Mouse (Mus musculus) urinary bladder, postnatal 14 days (tissue): ENCODE measurements at regions not wholly inside any gene's neighbourhood (a gene's known extent, or its start where the extent isn't known, plus 50 kb on each side); places are given as distances from the start of the nearest gene placed in this dataset.

Source experiments
- DNase-seq: peaks from one replicate; pipeline ENCODE4 v3.0.0; 2021; ENCODE audit warnings: low spot score

DNA sequence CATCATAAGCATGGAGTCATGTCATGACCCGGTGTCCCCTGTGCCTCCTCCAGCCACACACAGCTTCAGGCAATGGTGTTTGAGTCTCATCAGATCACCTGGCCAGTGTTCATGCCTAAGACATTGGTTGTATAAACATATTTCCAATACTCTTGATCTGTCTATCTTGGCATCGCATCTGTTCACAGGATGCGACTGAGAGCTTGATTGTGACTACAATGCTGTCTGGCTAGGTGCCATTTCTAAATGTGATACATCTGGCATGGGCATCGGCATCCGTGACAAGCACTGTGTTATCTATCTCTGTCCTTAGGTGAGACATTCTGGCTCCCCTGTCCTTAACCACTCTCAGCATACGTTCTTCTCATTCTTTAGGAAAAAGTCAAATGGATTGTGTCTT is 102.3 kb upstream of the Fut8 start:
- DNase-seq = no peak

GRCm38 (mm10) chr12:77135067-77135466 is 102.9 kb upstream of the Fut8 start:
- DNase-seq = no peak

DNA sequence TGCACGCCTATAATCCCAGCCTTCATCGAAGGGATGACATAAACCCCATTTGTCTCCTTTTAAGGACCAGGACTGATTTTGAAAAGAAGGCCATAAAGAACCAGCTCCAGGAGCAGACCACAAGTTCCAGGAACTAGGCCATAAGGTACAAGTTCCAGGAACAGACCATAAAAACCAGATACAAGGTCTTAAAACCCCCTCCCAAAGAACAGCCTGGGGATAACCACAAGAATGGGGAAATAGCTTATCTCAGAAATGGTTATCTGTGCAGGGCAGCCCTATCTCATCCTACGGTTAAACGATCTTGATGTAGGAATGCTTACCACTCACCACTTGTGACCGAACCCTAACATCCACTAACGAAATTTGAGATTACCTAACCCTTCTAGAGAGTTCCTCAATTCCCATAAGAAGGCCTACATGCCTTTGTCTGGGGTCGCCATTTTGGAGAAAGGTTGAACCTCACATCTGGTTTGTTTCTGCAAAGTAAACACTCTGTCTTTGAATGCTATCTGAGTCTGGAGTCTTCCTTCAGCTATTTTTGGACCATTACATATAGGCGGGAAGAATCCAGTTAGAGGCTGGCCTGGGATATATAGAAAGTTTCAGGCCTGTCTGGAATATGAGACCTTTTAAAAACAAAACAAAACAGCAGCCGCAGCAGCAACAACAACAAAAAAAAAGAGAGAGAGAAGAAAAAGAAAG is 103.5 kb upstream of the Fut8 start:
- no peak for DNase-seq

DNA sequence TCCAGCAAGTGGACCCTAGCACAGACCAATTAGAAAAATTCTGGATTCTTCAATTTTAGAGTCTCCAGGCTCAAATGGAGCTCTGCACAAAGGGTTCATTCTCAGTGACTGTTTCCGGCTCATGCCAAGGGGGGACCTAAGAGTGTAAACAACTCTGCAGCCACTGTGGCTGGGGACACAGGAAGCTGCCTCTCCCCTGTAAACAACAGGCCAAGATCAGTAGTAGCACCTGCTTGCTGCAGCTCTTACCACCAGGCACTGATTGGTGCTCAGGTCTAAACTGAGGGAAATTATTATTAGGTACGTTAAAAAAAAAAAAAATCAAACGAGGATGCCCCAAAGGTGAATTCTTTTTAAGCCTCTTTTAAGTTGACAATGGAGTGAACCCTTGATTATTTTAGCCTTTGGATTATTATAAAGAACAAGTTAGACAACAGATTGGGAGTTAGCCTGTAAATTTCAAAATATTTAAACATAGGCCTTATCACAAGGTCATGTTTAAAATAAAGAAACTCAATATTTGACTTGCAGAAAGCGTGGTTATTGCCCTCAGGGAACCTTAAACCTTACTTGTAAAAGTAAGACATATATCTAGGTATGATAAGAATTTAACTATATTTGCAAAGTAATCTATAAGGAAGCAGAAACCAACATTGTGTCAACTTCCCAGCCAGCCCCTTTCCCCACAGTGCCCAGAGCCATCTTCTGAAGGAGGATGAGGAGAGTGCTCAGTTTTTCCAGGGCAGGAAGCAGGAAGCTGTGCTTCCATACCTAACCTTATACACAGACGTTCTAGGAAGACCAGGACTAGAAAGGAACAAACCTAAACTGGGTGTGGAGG is 104.2 kb upstream of the Fut8 start:
- no peak for DNase-seq

GRCm38 (mm10) chr12:77131328-77131727 is 106.6 kb upstream of the Fut8 start:
- peak; percentile 30 for DNase-seq

DNA sequence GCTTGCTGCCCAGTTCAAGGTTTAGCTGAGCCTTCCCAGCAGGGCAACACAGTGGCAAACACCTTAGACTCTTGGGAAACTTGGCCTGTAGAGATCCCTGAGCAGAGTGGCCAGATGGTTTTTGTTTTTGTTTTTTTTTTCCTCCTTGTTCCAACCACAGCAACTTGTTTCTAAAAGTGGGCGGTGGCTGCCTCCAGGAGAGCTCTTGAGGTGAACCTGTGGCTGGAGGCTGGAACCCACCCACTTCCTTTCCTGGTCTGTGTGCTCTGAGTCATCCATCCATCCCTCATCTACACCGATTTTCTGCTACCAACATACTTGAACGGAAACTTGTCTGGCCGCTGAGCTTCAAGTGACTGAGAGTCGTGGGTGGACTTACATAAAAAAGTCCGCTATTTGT is 107.4 kb upstream of the Fut8 start:
- DNase-seq = peak; percentile 46

DNA sequence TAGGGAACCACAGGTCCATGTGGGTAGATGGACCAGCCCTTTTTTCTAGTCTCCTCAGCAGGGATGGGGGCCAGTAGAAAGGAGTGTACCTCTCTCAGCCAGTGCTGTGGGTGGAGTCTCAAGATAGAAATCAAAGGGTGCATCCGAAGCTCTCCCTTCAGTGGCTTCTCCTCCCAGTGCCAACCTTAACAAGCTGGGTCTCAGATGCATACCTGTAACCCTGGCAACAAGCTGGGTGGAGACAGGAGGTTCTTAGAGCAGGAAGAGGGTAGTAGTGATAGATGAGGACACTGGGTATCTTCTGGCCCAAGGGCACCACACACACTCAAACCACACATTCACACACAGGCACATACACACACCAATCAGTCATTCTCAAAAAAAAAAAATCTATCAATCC is 113.7 kb upstream of the Fut8 start:
- no peak for DNase-seq

DNA sequence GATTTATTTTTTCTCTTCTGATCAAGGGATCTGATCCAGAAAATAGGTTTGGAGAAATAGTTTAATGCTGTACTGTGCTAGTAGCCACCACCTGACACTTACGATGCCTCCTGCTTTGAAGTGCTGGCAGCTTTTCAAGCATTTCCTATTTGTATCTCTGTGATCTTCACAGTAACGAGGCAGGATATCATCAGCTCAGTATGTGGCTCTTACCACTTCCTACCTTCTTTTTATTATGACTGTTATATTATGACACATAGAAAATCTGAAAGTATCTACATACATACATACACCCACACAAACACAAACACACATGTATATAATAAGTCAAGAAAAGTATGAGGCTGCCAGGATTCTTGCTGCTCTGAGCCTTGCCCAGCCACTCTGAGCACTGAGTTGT is 124.4 kb upstream of the Fut8 start:
- no peak for DNase-seq

DNA sequence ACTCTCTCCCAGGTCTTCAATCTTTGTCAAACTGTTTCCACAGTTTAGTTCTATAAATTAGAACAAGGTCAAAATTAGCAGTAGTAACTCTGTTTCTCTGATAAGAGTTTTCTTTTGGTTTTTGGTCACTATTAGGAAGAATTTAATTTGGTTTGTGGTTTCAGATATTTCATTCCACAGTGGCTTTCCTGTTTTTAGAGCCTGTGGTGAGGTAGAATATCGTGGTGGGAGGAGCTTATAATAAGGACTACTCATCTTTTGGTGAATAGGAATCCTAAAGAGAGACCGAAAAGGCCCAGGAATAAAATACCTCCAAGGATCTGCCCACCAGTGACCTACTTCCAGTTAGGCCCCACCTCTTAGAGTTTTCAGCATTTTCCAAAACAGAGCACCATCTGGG is 125.8 kb upstream of the Fut8 start:
- no peak for DNase-seq

DNA sequence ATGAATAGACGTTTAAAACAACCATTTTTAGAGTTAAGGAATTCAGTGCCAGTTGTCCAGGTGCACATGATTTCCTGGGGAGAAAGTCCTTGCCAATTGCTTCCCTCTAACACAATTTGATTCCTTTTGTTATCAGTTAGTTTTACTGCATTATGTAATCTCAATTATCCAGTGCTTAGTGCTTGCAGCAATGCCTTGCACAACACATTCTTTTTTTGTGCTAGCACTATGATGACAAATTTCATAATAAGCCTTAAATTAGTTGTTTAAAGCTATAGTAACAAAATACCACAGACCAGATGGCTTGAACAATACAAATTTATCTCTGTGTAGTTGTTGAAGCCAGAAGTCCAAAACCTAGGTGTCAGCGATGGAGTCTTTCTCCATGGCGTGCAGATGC is 130.7 kb upstream of the Fut8 start:
- DNase-seq = no peak

GRCm38 (mm10) chr12:77105887-77106600 is 131.9 kb upstream of the Fut8 start:
- no peak for DNase-seq

DNA sequence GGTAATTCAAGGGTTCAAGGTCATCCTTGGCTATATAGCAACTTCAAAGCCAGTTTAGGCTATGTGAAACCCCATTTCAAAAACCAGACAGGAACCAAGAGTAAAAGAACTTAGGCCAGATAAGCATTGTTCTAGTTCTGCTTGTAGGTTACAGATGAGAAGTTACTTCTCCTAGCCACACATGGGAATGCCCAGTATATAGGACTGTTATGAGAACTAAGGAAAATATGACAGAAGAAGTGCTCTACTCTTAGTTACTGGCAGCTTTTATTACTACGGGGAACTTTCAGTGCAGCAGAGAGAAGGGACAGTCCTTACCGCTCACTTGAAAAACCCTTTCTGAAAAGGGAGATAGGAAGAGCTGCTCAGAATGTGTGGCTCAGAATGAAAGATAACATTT is 137.4 kb upstream of the Fut8 start:
- no peak for DNase-seq

DNA sequence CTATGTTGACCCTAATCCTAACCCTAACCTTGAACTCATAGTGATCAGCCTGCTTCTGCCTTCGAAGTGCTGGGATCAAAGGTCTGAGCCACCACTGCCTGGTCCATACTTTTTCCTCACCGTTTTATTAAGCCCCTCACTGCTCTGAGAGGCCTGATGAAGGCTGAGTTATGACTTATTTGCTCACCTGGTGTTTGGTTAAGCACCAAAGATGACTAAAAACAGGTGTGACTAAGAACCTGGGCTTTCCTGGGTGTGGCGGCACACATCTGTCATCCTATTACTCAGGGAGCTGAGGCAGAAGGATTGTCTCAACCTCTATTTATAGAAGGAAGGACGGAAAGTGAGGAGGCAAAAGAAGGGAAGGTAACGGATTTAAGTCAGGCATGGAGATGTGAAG is 137.5 kb upstream of the Max start:
- DNase-seq = no peak

DNA sequence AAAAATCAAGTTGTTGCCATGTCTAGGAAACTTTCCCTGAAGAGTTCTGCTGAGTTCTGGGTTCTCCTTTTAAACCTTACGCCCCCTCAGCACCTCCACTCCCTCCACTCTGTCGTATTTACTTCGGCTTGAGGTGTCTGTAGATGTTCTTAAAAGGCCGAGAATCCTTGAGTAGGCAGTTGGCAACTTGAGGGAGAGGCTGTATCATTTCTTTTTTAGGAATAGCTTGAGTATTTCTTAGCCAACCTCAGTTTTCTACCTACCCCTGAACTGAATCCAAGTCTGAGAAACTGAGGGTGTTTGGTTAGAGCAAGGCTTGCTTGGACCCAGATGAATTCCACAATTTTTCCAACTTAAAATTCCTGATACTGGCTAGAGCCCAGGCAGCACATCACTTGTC is 136.8 kb upstream of the Max start:
- no peak for DNase-seq

DNA sequence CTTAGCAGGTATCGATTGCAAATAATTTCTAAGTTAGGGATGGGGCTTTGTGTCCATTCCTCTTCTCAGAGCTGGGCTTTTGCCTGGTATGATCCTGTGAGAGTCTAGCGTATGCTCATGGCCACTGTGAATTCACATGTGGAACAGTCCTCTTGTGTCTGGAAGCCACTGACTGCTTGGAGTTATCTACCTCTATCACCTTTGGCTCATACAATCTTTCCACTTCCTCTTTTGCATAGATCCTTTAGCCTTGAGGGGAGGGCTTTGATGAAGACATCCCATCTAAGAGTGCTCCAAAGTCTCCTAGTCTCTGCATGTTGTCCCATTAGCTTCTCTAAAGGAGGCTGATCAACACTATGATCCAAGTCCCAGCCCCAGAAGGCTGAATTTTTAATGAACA is 135.8 kb upstream of the Max start:
- no peak for DNase-seq

GRCm38 (mm10) chr12:77096461-77096860 is 134.5 kb upstream of the Max start:
- no peak for DNase-seq

GRCm38 (mm10) chr12:77094999-77095915 is 133.3 kb upstream of the Max start:
- DNase-seq = no peak

DNA sequence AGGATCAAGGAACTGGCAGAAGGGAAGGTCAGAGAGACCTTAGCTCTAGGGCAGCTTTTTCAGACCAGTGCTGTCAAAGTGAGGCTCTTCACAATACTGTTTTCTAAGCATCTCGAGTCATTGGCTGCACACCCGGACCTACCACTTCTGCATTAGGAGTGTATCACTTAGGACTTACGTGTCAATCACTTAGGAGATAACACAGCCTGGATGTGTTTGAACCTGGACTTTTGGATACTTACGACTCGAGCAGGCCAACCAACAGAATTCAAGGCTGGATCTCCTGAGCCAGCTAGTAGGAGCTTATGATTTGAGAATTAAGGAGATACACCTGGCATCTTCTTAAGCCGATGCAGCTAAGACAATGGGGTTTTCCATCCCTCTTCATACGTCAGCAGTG is 132.2 kb upstream of the Max start:
- DNase-seq = no peak

DNA sequence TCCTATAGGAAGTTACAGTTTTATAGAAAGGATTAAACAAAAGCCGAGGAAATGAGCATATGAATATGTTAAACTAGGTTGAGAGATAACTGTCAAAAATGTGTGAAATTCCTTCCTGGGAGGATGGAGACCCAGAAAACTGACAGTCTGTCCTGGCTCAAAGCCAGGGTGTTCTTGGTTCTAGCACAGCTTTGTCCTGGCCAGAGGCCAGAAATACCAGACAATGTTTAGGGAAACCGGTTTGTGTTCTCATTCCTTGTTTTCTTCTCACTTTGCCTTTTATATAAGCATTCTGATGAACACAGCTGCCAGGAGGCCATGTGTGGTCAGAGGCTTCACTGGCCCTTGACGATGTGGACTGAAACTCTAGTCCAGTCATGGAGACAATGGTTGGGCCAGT is 130.7 kb upstream of the Max start:
- DNase-seq = peak; percentile 37

GRCm38 (mm10) chr12:77092143-77092542 is 130.1 kb upstream of the Max start:
- DNase-seq = no peak

DNA sequence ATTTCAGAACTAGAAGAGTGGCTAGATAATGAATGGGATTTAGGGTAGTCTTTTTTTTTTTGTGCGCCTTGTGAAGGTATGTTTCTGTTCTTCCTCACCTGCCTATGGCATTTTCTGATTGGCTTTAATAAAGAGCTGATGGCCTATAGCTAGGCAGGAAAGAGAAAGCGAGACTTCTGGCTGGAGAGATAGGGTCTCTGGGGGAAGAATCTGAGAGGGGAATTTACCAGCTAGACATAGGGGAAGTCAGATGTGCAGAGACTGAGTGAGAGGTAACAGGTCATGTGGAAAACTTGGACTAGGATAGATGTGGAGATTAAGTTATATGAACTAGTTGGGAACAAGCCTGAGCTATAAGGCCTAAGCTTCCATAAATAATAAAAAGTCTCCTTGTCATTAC is 129.7 kb upstream of the Max start:
- DNase-seq = no peak

DNA sequence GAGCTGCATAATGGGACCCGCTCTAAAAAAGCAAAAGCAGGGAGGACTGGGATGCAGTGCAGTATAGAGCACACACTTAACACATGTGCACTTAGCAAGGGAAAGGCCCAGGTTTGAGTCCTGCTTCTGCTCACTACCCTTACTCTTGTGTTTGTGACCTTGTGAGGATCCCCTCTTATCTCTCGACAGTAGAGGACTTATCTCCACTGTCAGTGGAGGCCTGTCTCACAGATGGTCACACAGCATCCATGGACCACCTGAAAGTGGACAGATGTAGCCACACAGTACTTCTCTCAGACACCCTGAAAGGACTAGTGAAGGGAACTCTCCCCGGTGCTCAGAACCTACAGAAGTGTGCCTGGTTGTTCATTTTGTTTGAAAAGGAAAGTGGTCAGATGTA is 128.5 kb upstream of the Max start:
- no peak for DNase-seq
